ENCODE assay signal across 14 mouse cellular contexts in the genomic region with DNA sequence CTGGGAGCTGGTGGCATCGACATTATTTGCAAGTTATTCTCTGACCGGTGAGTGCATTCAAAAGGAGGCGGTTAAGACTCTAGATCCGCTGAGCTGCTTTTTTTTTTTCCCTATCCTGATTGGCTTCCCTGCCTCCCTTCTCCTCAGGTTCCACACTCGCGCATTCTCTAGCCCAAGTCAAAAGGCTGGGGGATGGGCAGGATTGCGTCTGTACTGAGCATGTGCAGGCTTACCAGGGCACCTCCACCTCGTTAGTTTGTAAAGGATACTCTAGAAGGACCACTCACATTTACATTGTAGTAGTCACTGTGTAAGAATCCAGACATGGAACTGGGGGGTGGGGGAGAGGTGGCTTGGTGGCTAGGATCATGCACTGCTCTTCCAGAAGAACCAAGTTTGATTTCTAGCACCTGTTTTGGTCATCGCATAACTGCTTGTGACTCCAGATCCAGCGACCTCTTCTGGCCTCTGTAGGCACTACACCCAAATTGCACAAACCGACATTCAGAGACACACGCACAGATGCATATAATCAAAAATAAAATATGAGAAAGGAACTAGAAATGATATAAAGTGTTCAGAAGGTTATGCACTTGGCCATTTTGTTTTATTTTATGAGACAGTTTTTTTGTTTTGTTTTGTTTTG. TPM values are rescaled to one million over a fixed set of nuclear protein-coding genes. Genes with fewer than 3 reads are reported as not detected.
DNase-seq lines count a peak whose midpoint lies in the region; ATAC-seq and TF ChIP-seq lines count a peak whose summit lies in the region.
"Had no signal": no experiment of that assay in that cellular context is flagged by ENCODE, and none has a peak within 500 bp of the region (broad histone marks: within the 10 kb centered on the region; RNA-seq: fewer than 3 reads in every experiment).

No protein-coding gene starts in this region.

- no peaks in the 10 kb centered on the region for H3K36me3 ChIP-seq in hindbrain, embryonic 11.5 days (ENCODE audit: control insufficient read depth, insufficient read depth, low read length)
- no peaks in the 10 kb centered on the region for H3K36me3 ChIP-seq in hindbrain, embryonic 13.5 days
- H3K36me3 ChIP-seq in midbrain, postnatal 0 days (ENCODE audit: insufficient read depth, low read length): no peaks in the 10 kb centered on the region
- H3K36me3 ChIP-seq in midbrain, embryonic 11.5 days (ENCODE audit: control insufficient read depth, insufficient read depth, low read length): no peaks in the 10 kb centered on the region

- ATAC-seq in hindbrain, embryonic 11.5 days (ENCODE audit: low FRiP score): no peak
- no peak for ATAC-seq in hindbrain, embryonic 13.5 days (ENCODE audit: low FRiP score)
- ATAC-seq in midbrain, postnatal 0 days (ENCODE audit: low FRiP score): no peak
- no peak for ATAC-seq in midbrain, embryonic 11.5 days (ENCODE audit: low FRiP score)

- peak; percentile 50 for TF ChIP-seq CTCF in midbrain, postnatal 0 days (IDR thresholded peaks at IDR 0.05)

- WGBS in hindbrain, embryonic 11.5 days: 27% methylated on average over 12 of the region's 12 CpGs
- WGBS in hindbrain, embryonic 13.5 days: 33% methylated on average over 12 of the region's 12 CpGs
- 30% methylated on average over 12 of the region's 12 CpGs for WGBS in midbrain, postnatal 0 days
- 26% methylated on average over 12 of the region's 12 CpGs for WGBS in midbrain, embryonic 11.5 days

- peaks cover 2% of the 10 kb centered on the region; the same call in 1 of the 2 replicates for H3K27me3 ChIP-seq in hindbrain, embryonic 11.5 days (ENCODE audit: control insufficient read depth, insufficient read depth, low read length)
- H3K27me3 ChIP-seq in hindbrain, embryonic 13.5 days: peaks cover 6% of the 10 kb centered on the region; the same call in 1 of the 2 replicates
- no peaks in the 10 kb centered on the region for H3K27me3 ChIP-seq in midbrain, postnatal 0 days (ENCODE audit: insufficient read depth, low read length)
- H3K27me3 ChIP-seq in midbrain, embryonic 11.5 days (ENCODE audit: control insufficient read depth, insufficient read depth, low read length): no peaks in the 10 kb centered on the region

- H3K4me2 ChIP-seq in hindbrain, embryonic 11.5 days (replicated peaks; ENCODE audit: low read depth, low read length): no peak overlapping the region
- no peak overlapping the region for H3K4me2 ChIP-seq in hindbrain, embryonic 13.5 days
- no peak overlapping the region for H3K4me2 ChIP-seq in midbrain, postnatal 0 days (ENCODE audit: low read depth, low read length, poor library complexity, severe bottlenecking)
- no peak overlapping the region for H3K4me2 ChIP-seq in midbrain, embryonic 11.5 days

- peak; percentile 50 for DNase-seq in hindbrain, embryonic 11.5 days (ENCODE audit: low spot score)
- peak; percentile 48 for DNase-seq in midbrain, postnatal 0 days (ENCODE audit: low spot score)
- DNase-seq in midbrain, embryonic 11.5 days (ENCODE audit: low spot score, missing footprints): no peak
- DNase-seq in embryo, embryonic 10.5 days (ENCODE audit: low spot score): peak; percentile 78
- peak; percentile 56 for DNase-seq in mesoderm, embryonic 11.5 days (ENCODE audit: low read depth, low spot score)
- DNase-seq in right cerebral cortex, postnatal 4 days: no peak
- DNase-seq in Muller cell, postnatal 12 days (ENCODE audit: inconsistent ontology term): no peak
- DNase-seq: gastrocnemius, postnatal 10 days; kidney, adult 8-10 months; right cerebral cortex, adult 18-20 months; thymus, postnatal 36 days had no signal

- H3K9ac ChIP-seq in hindbrain, embryonic 11.5 days (ENCODE audit: low read depth, low read length): no peak overlapping the region
- no peak overlapping the region for H3K9ac ChIP-seq in hindbrain, embryonic 13.5 days
- no peak overlapping the region for H3K9ac ChIP-seq in midbrain, postnatal 0 days (replicated peaks; ENCODE audit: low read length, poor library complexity, severe bottlenecking)
- no peak overlapping the region for H3K9ac ChIP-seq in midbrain, embryonic 11.5 days (ENCODE audit: low read length)

- H3K27ac ChIP-seq in hindbrain, embryonic 11.5 days (ENCODE audit: low read depth, low read length): no peak overlapping the region
- H3K27ac ChIP-seq in hindbrain, embryonic 13.5 days: no peak overlapping the region
- no peak overlapping the region for H3K27ac ChIP-seq in midbrain, postnatal 0 days (ENCODE audit: low read depth, low read length)
- H3K27ac ChIP-seq in midbrain, embryonic 11.5 days (ENCODE audit: low read depth, low read length): no peak overlapping the region

- no peaks in the 10 kb centered on the region for H3K9me3 ChIP-seq in hindbrain, embryonic 11.5 days (ENCODE audit: control insufficient read depth, low read length)
- no peaks in the 10 kb centered on the region for H3K9me3 ChIP-seq in hindbrain, embryonic 13.5 days
- no peaks in the 10 kb centered on the region for H3K9me3 ChIP-seq in midbrain, postnatal 0 days (ENCODE audit: low read length)
- no peaks in the 10 kb centered on the region for H3K9me3 ChIP-seq in midbrain, embryonic 11.5 days (ENCODE audit: control insufficient read depth, low read length)

- no peak overlapping the region for H3K4me3 ChIP-seq in hindbrain, embryonic 11.5 days (ENCODE audit: low read depth, low read length)
- no peak overlapping the region for H3K4me3 ChIP-seq in hindbrain, embryonic 13.5 days
- no peak overlapping the region for H3K4me3 ChIP-seq in midbrain, postnatal 0 days (ENCODE audit: low read depth, low read length)
- H3K4me3 ChIP-seq in midbrain, embryonic 11.5 days (ENCODE audit: low read depth, low read length): no peak overlapping the region

- peaks cover 2% of the 10 kb centered on the region; the same call in 1 of the 2 replicates for H3K4me1 ChIP-seq in hindbrain, embryonic 11.5 days (replicated peaks; ENCODE audit: control insufficient read depth, insufficient read depth, low read length)
- H3K4me1 ChIP-seq in hindbrain, embryonic 13.5 days (replicated peaks): peaks cover 70% of the 10 kb centered on the region
- H3K4me1 ChIP-seq in midbrain, postnatal 0 days (ENCODE audit: insufficient read depth, low read length): peaks cover 14% of the 10 kb centered on the region; the same call in 1 of the 2 replicates
- peaks cover 29% of the 10 kb centered on the region for H3K4me1 ChIP-seq in midbrain, embryonic 11.5 days (ENCODE audit: control insufficient read depth, insufficient read depth, low read length)

RNA-seq across cellular contexts. Expression of a gene that starts 6.3 kb away (rescaled TPM):
- polyA plus RNA-seq in hindbrain, embryonic 11.5 days (2014; fragmentation: Nextera tagmentation; extraction: Ambion mirVana): 8.6 and 9.1 TPM in 2 replicates
- polyA plus RNA-seq in hindbrain, embryonic 13.5 days (2015; fragmentation: Nextera tagmentation; extraction: Ambion mirVana): 29.1 and 30.7 TPM in 2 replicates
- total RNA-seq in midbrain, postnatal 0 days (2014; rRNA removed): 83.0 and 83.5 TPM in 2 replicates
- polyA plus RNA-seq in midbrain, postnatal 0 days (2015; fragmentation: Nextera tagmentation; extraction: Ambion mirVana): 41.1 and 41.6 TPM in 2 replicates
- 13.1 and 14.0 TPM in 2 replicates for polyA plus RNA-seq in midbrain, embryonic 11.5 days (2014; fragmentation: Nextera tagmentation; extraction: Ambion mirVana)
- total RNA-seq: liver, adult 2 months; megakaryocyte progenitor cell, adult 5-6 weeks had no signal

Comparison
In these comparisons a context has a peak if more than half of its experiments do, and no peak if none do; other contexts are left out.
1. DNase-seq: peak in hindbrain, embryonic 11.5 days (single experiment), midbrain, postnatal 0 days (single experiment), embryo, embryonic 10.5 days (single experiment) and mesoderm, embryonic 11.5 days (single experiment); none in midbrain, embryonic 11.5 days (single experiment), right cerebral cortex, postnatal 4 days (single experiment) and Muller cell, postnatal 12 days (single experiment).